Mouse (Mus musculus): ENCODE results near the gene Ccdc144b. TPM values are rescaled to one million over a fixed set of nuclear protein-coding genes. Genes with fewer than 3 reads are reported as not detected.

Gene Ccdc144b
- polyA plus RNA-seq, 1 experiment from 2014 or later, result not detected

GRCm38 (mm10) chr3:35972985-35973384, 80.4 kb downstream of the Ccdc144b start:
- no peaks in the 10 kb centered on the region for H3K27me3 ChIP-seq
- no peak for ATAC-seq (ENCODE audit: insufficient number of reproducible peaks, insufficient read depth, low FRiP score, low TSS enrichment, low read depth)
- H3K9me3 ChIP-seq, result no peaks in the 10 kb centered on the region
- H3K4me2 ChIP-seq, result no peak overlapping the region
- no peak overlapping the region for H3K9ac ChIP-seq (replicated peaks)
- no peak overlapping the region for H3K4me3 ChIP-seq (replicated peaks)
- no peak overlapping the region for H3K27ac ChIP-seq
- peaks cover 69% of the 10 kb centered on the region for H3K36me3 ChIP-seq
- 85% methylated on average over 4 of the region's 4 CpGs for WGBS
- H3K4me1 ChIP-seq (replicated peaks), result no peaks in the 10 kb centered on the region

- H3K4me1 ChIP-seq (replicated peaks), result no peaks in the 10 kb centered on the region
- no peaks in the 10 kb centered on the region for H3K27me3 ChIP-seq
- H3K9me3 ChIP-seq, result no peaks in the 10 kb centered on the region
- H3K27ac ChIP-seq, result no peak overlapping the region
- no peak for ATAC-seq (ENCODE audit: insufficient number of reproducible peaks, insufficient read depth, low FRiP score, low TSS enrichment, low read depth)
- H3K9ac ChIP-seq (replicated peaks), result no peak overlapping the region
- WGBS, result 94% methylated on average over 12 of the region's 12 CpGs
- no peak overlapping the region for H3K4me3 ChIP-seq (replicated peaks)
- peaks cover 62% of the 10 kb centered on the region for H3K36me3 ChIP-seq
- H3K4me2 ChIP-seq, result no peak overlapping the region
Observed at GRCm38 (mm10) chr3:35971149-35971548, 82.2 kb downstream of the Ccdc144b start.

GRCm38 (mm10) chr3:35970441-35970840, 82.9 kb downstream of the Ccdc144b start:
- ATAC-seq (ENCODE audit: insufficient number of reproducible peaks, insufficient read depth, low FRiP score, low TSS enrichment, low read depth), result no peak
- Histone ChIP-seq H3K27me3 (no peaks in the 10 kb centered on the region), H3K4me1 (replicated peaks) (no peaks in the 10 kb centered on the region), H3K27ac (no peak overlapping the region), H3K36me3 (peaks cover 55% of the 10 kb centered on the region), H3K9ac (replicated peaks) (no peak overlapping the region), H3K4me3 (replicated peaks) (no peak overlapping the region), H3K9me3 (no peaks in the 10 kb centered on the region), H3K4me2 (no peak overlapping the region)
- 80% methylated on average over 4 of the region's 4 CpGs for WGBS

- no peak overlapping the region for H3K4me3 ChIP-seq (replicated peaks)
- H3K4me1 ChIP-seq (replicated peaks), result no peaks in the 10 kb centered on the region
- H3K27me3 ChIP-seq, result no peaks in the 10 kb centered on the region
- H3K36me3 ChIP-seq, result peaks cover 49% of the 10 kb centered on the region
- no peak overlapping the region for H3K27ac ChIP-seq
- H3K4me2 ChIP-seq, result no peak overlapping the region
- no peak for ATAC-seq (ENCODE audit: insufficient number of reproducible peaks, insufficient read depth, low FRiP score, low TSS enrichment, low read depth)
- no peaks in the 10 kb centered on the region for H3K9me3 ChIP-seq
- 88% methylated on average over 8 of the region's 8 CpGs for WGBS
- H3K9ac ChIP-seq (replicated peaks), result no peak overlapping the region
Observed at GRCm38 (mm10) chr3:35967366-35967921, 85.9 kb downstream of the Ccdc144b start.

GRCm38 (mm10) chr3:35966493-35966892, 86.9 kb downstream of the Ccdc144b start:
- no peaks in the 10 kb centered on the region for H3K4me1 ChIP-seq (replicated peaks)
- peaks cover 47% of the 10 kb centered on the region for H3K36me3 ChIP-seq
- no peak overlapping the region for H3K9ac ChIP-seq (replicated peaks)
- no peaks in the 10 kb centered on the region for H3K9me3 ChIP-seq
- ATAC-seq (ENCODE audit: insufficient number of reproducible peaks, insufficient read depth, low FRiP score, low TSS enrichment, low read depth), result no peak
- H3K27ac ChIP-seq, result no peak overlapping the region
- no peak overlapping the region for H3K4me3 ChIP-seq (replicated peaks)
- no peak overlapping the region for H3K4me2 ChIP-seq
- WGBS, result 92% methylated on average over 2 of the region's 2 CpGs
- H3K27me3 ChIP-seq, result no peaks in the 10 kb centered on the region

- Histone ChIP-seq H3K27ac (no peak overlapping the region), H3K9ac (replicated peaks) (no peak overlapping the region), H3K27me3 (no peaks in the 10 kb centered on the region), H3K4me1 (replicated peaks) (no peaks in the 10 kb centered on the region), H3K9me3 (no peaks in the 10 kb centered on the region), H3K4me2 (no peak overlapping the region), H3K36me3 (peaks cover 50% of the 10 kb centered on the region), H3K4me3 (replicated peaks) (no peak overlapping the region)
- no peak for ATAC-seq (ENCODE audit: insufficient number of reproducible peaks, insufficient read depth, low FRiP score, low TSS enrichment, low read depth)
- 94% methylated on average over 4 of the region's 4 CpGs for WGBS
Observed at GRCm38 (mm10) chr3:35964928-35965327, 88.4 kb downstream of the Ccdc144b start.

- H3K4me1 ChIP-seq (replicated peaks), result no peaks in the 10 kb centered on the region
- H3K36me3 ChIP-seq, result peaks cover 56% of the 10 kb centered on the region
- 87% methylated on average over 5 of the region's 5 CpGs for WGBS
Observed at GRCm38 (mm10) chr3:35963921-35964320, 89.4 kb downstream of the Ccdc144b start.

GRCm38 (mm10) chr3:35963401-35963800, 89.9 kb downstream of the Ccdc144b start:
- no peak overlapping the region for H3K9ac ChIP-seq (replicated peaks)
- no peak overlapping the region for H3K4me2 ChIP-seq
- 83% methylated on average over 4 of the region's 4 CpGs for WGBS
- H3K4me3 ChIP-seq (replicated peaks), result no peak overlapping the region
- no peaks in the 10 kb centered on the region for H3K27me3 ChIP-seq
- H3K36me3 ChIP-seq, result peaks cover 60% of the 10 kb centered on the region
- H3K9me3 ChIP-seq, result no peaks in the 10 kb centered on the region
- H3K27ac ChIP-seq, result no peak overlapping the region
- H3K4me1 ChIP-seq (replicated peaks), result no peaks in the 10 kb centered on the region
- ATAC-seq (ENCODE audit: insufficient number of reproducible peaks, insufficient read depth, low FRiP score, low TSS enrichment, low read depth), result no peak

More at GRCm38 (mm10) chr3:35963921-35964320, 89.4 kb downstream of the Ccdc144b start:
- Histone ChIP-seq H3K4me3 (replicated peaks) (no peak overlapping the region), H3K9me3 (no peaks in the 10 kb centered on the region), H3K4me2 (no peak overlapping the region), H3K27me3 (no peaks in the 10 kb centered on the region), H3K27ac (no peak overlapping the region), H3K9ac (replicated peaks) (no peak overlapping the region)
- ATAC-seq (ENCODE audit: insufficient number of reproducible peaks, insufficient read depth, low FRiP score, low TSS enrichment, low read depth), result no peak

- Histone ChIP-seq H3K4me3 (replicated peaks) (no peak overlapping the region), H3K4me2 (no peak overlapping the region), H3K9me3 (no peaks in the 10 kb centered on the region), H3K27me3 (no peaks in the 10 kb centered on the region), H3K4me1 (replicated peaks) (no peaks in the 10 kb centered on the region), H3K9ac (replicated peaks) (no peak overlapping the region), H3K36me3 (peaks cover 61% of the 10 kb centered on the region), H3K27ac (no peak overlapping the region)
- no peak for ATAC-seq (ENCODE audit: insufficient number of reproducible peaks, insufficient read depth, low FRiP score, low TSS enrichment, low read depth)
- whole genome bisulfite sequencing, result 94% methylated on average over 5 of the region's 5 CpGs
Observed at GRCm38 (mm10) chr3:35962967-35963366, 90.4 kb downstream of the Ccdc144b start.

Other genes starting within 250 kb of the Ccdc144b start
- gene Dcun1d1, start 116.1 kb downstream of the Ccdc144b start, polyA plus RNA-seq (2016; fragmentation: Nextera tagmentation; extraction: Ambion mirVana), result 99.3 and 112 TPM in 2 replicates
- gene Mccc1, start 52.9 kb downstream of the Ccdc144b start, polyA plus RNA-seq (2016; fragmentation: Nextera tagmentation; extraction: Ambion mirVana), result 44.6 and 46.3 TPM in 2 replicates
- gene Acad9, start 12.4 kb upstream of the Ccdc144b start, polyA plus RNA-seq (2016; fragmentation: Nextera tagmentation; extraction: Ambion mirVana), result 98.1 and 106 TPM in 2 replicates
- gene D3Ertd254e, start 97.5 kb upstream of the Ccdc144b start, polyA plus RNA-seq (2016; fragmentation: Nextera tagmentation; extraction: Ambion mirVana), result 9.7 and 10.2 TPM in 2 replicates
- gene Qrfpr, start 168.8 kb upstream of the Ccdc144b start, polyA plus RNA-seq (2016; fragmentation: Nextera tagmentation; extraction: Ambion mirVana), result 0.39 TPM in 1 of 2 replicates, not detected in the other

Data from limb, embryonic 12.5 days (tissue).